In the genomic region with DNA sequence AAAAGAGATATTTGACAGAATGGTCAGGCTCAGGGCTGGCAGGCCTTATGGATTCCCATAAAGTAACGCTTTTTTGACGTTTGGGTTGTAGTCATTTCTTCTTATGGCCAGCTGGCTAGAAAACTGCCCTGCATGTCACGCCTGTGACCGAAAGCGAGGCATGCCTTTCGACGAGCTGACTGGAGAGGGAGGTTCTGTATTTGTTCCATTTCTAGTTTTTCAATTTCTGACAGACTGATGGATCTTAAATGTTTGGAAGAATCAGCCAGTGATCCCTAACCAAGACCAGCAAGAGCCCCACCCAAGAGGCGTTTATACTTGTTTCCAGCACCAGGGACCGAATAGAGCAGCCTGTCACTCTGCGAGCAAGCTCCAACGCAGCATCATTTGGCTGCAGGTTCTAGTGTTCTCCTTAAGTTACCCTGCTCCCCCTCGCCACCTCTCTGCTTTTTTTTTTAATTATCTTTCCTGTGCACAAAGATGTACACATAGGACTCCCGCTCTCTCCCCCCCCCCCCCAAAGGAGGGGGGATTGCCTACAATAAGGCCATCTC, we compare ENCODE assay signal across 11 mouse cellular contexts.
DNase-seq lines count a peak whose midpoint lies in the region; ATAC-seq and TF ChIP-seq lines count a peak whose summit lies in the region.
"Had no signal": no experiment of that assay in that cellular context is flagged by ENCODE, and none has a peak within 500 bp of the region (broad histone marks: within the 10 kb centered on the region; RNA-seq: fewer than 3 reads in every experiment).

No protein-coding gene starts in this region.

- no peak overlapping the region for H3K27ac ChIP-seq in heart, embryonic 14.5 days (replicated peaks in 1 of 2; ENCODE audit: control insufficient read depth in 1 of 2, insufficient read depth in 1 of 2, low read depth in 2 of 2, low read length in 2 of 2)
- no peak overlapping the region for H3K27ac ChIP-seq in embryonic facial prominence, embryonic 15.5 days (replicated peaks)
- H3K27ac ChIP-seq in midbrain, embryonic 10.5 days (replicated peaks), result no peak overlapping the region
- H3K27ac ChIP-seq in thymus, adult 2 months (ENCODE audit: control insufficient read depth, insufficient read depth, low read length), result no peak overlapping the region
- H3K27ac ChIP-seq: limb, embryonic 15.5 days had no signal

- no peaks in the 10 kb centered on the region for H3K27me3 ChIP-seq in heart, embryonic 14.5 days (ENCODE audit: control insufficient read depth, insufficient read depth, low read length)
- no peaks in the 10 kb centered on the region for H3K27me3 ChIP-seq in embryonic facial prominence, embryonic 15.5 days
- no peaks in the 10 kb centered on the region for H3K27me3 ChIP-seq in midbrain, embryonic 10.5 days (ENCODE audit: low read depth, poor library complexity, severe bottlenecking)
- no peaks in the 10 kb centered on the region for H3K27me3 ChIP-seq in thymus, adult 2 months (ENCODE audit: control insufficient read depth, insufficient read depth, low read length)
- H3K27me3 ChIP-seq: CH12.LX; limb, embryonic 15.5 days had no signal

- H3K9me3 ChIP-seq in heart, embryonic 14.5 days (ENCODE audit: control insufficient read depth, low read length), result no peaks in the 10 kb centered on the region
- H3K9me3 ChIP-seq in embryonic facial prominence, embryonic 15.5 days (replicated peaks), result no peaks in the 10 kb centered on the region
- H3K9me3 ChIP-seq in midbrain, embryonic 10.5 days (replicated peaks), result no peaks in the 10 kb centered on the region
- H3K9me3 ChIP-seq: limb, embryonic 15.5 days had no signal

- no peak for TF ChIP-seq CTCF in thymus, adult 2 months (IDR thresholded peaks at IDR 0.05; ENCODE audit: borderline replicate concordance, control insufficient read depth, extremely low read depth, insufficient read depth, low read length, poor library complexity)

- H3K4me2 ChIP-seq in heart, embryonic 14.5 days (ENCODE audit: low read length), result peak overlapping the region; percentile 41
- peak overlapping the region; percentile 27 for H3K4me2 ChIP-seq in embryonic facial prominence, embryonic 15.5 days (replicated peaks)
- H3K4me2 ChIP-seq: limb, embryonic 15.5 days had no signal

- TF ChIP-seq POLR2A in thymus, adult 2 months (IDR thresholded peaks at IDR 0.05; ENCODE audit: control insufficient read depth, extremely low read depth, insufficient read depth, low read length, poor library complexity), result no peak

- DNase-seq in heart, adult 18-20 months, result no peak
- peak; percentile 14 for DNase-seq in brain, adult 2 months (ENCODE audit: low read depth, low spot score)
- DNase-seq in midbrain, embryonic 10.5 days (ENCODE audit: low spot score), result no peak
- no peak for DNase-seq in thymus, adult 2 months
- no peak for DNase-seq in kidney, postnatal 14 days

- no peak overlapping the region for H3K9ac ChIP-seq in heart, embryonic 14.5 days (ENCODE audit: low read length)
- H3K9ac ChIP-seq in embryonic facial prominence, embryonic 15.5 days, result no peak overlapping the region
- H3K9ac ChIP-seq: limb, embryonic 15.5 days had no signal

- H3K4me3 ChIP-seq in heart, embryonic 14.5 days (ENCODE audit: control insufficient read depth in 1 of 2, insufficient read depth in 1 of 2, low read depth in 1 of 2, low read length in 2 of 2), result no peak overlapping the region
- peak overlapping the region; percentile 3 for H3K4me3 ChIP-seq in embryonic facial prominence, embryonic 15.5 days (replicated peaks)
- H3K4me3 ChIP-seq in midbrain, embryonic 10.5 days, result peak overlapping the region; percentile 47
- no peak overlapping the region for H3K4me3 ChIP-seq in thymus, adult 2 months (ENCODE audit: control insufficient read depth, insufficient read depth, low read length)
- H3K4me3 ChIP-seq: limb, embryonic 15.5 days had no signal

- 57% methylated on average over 13 of the region's 13 CpGs for WGBS in heart, embryonic 14.5 days
- 32% methylated on average over 12 of the region's 13 CpGs for WGBS in embryonic facial prominence, embryonic 15.5 days
- 34% methylated on average over 13 of the region's 13 CpGs for WGBS in midbrain, embryonic 10.5 days
- WGBS in thymus, adult 2 months, result 70% methylated on average over 13 of the region's 13 CpGs

- no peaks in the 10 kb centered on the region for H3K36me3 ChIP-seq in heart, embryonic 14.5 days (ENCODE audit: control insufficient read depth, insufficient read depth, low read length)
- H3K36me3 ChIP-seq in embryonic facial prominence, embryonic 15.5 days, result no peaks in the 10 kb centered on the region
- H3K36me3 ChIP-seq in midbrain, embryonic 10.5 days, result no peaks in the 10 kb centered on the region
- no peaks in the 10 kb centered on the region for H3K36me3 ChIP-seq in thymus, adult 2 months (ENCODE audit: control insufficient read depth, insufficient read depth, low read length)
- H3K36me3 ChIP-seq: limb, embryonic 15.5 days had no signal

- no peak for ATAC-seq in heart, embryonic 14.5 days (ENCODE audit: insufficient number of reproducible peaks, insufficient read depth, low FRiP score, low read depth)
- ATAC-seq in embryonic facial prominence, embryonic 15.5 days (ENCODE audit: insufficient number of reproducible peaks, low FRiP score, low TSS enrichment, low read depth), result no peak
- ATAC-seq in megakaryocyte-erythroid progenitor cell, adult 5-6 weeks (replicated peaks; ENCODE audit: low FRiP score, low TSS enrichment, poor library complexity, severe bottlenecking), result no peak
- ATAC-seq: inflammation-experienced regulatory T-cells, adult 6 months had no signal

- no peaks in the 10 kb centered on the region for H3K4me1 ChIP-seq in heart, embryonic 14.5 days (ENCODE audit: control insufficient read depth in 2 of 2, insufficient read depth in 2 of 2, low read length in 2 of 2)
- no peaks in the 10 kb centered on the region for H3K4me1 ChIP-seq in embryonic facial prominence, embryonic 15.5 days
- peaks cover 15% of the 10 kb centered on the region for H3K4me1 ChIP-seq in midbrain, embryonic 10.5 days
- no peaks in the 10 kb centered on the region for H3K4me1 ChIP-seq in thymus, adult 2 months (replicated peaks; ENCODE audit: control insufficient read depth, insufficient read depth, low read length)
- H3K4me1 ChIP-seq: limb, embryonic 15.5 days had no signal

Comparison
In these comparisons a context has a peak if more than half of its experiments do, and no peak if none do; other contexts are left out.
1. H3K4me3 ChIP-seq: peak in embryonic facial prominence, embryonic 15.5 days (single experiment) and midbrain, embryonic 10.5 days (single experiment); none in heart, embryonic 14.5 days (0 of 2) and thymus, adult 2 months (single experiment).